Mouse (Mus musculus): Measurements from ENCODE around the gene Sec24b. TPM values are rescaled to one million over a fixed set of nuclear protein-coding genes. Genes with fewer than 3 reads are reported as not detected.
A peak's percentile ranks its signal among the peaks of the same experiment; 100 is the strongest.

Sec24b gene
- total RNA-seq, 2 experiments from 2014 or later: 62.9 to 68.2 TPM

- no peak for DNase-seq
Measured at GRCm38 (mm10) chr3:129979510-129979909, 81.8 kb downstream of the Sec24b start.

GRCm38 (mm10) chr3:129978716-129979115 is 82.6 kb downstream of the Sec24b start:
- no peak for DNase-seq

GRCm38 (mm10) chr3:129976317-129976716 is 85.0 kb downstream of the Sec24b start:
- no peak for DNase-seq

- peak; percentile 8 to 28 for DNase-seq
Measured at GRCm38 (mm10) chr3:129970529-129971515, 90.5 kb downstream of the Sec24b start.

GRCm38 (mm10) chr3:129969432-129970395 is 91.6 kb downstream of the Sec24b start, which contains the start of gene Mcub:
Gene Mcub (minus strand): TSS chr3:129970206.
- peak; percentile 67 to 75 for DNase-seq

GRCm38 (mm10) chr3:129969031-129969430 is 92.3 kb downstream of the Sec24b start:
- no peak for DNase-seq

GRCm38 (mm10) chr3:129967874-129968273 is 93.5 kb downstream of the Sec24b start:
- no peak for DNase-seq

GRCm38 (mm10) chr3:129964681-129965080 is 96.7 kb downstream of the Sec24b start:
- no peak for DNase-seq

GRCm38 (mm10) chr3:129962533-129962932 is 98.8 kb downstream of the Sec24b start:
- no peak for DNase-seq

GRCm38 (mm10) chr3:129953296-129953695 is 108.1 kb downstream of the Sec24b start:
- DNase-seq: no peak

- DNase-seq: no peak
Measured at GRCm38 (mm10) chr3:129949158-129949773, 112.1 kb downstream of the Sec24b start.

- DNase-seq: no peak
Measured at GRCm38 (mm10) chr3:129948359-129948758, 113.0 kb downstream of the Sec24b start.

- no peak for DNase-seq
Measured at GRCm38 (mm10) chr3:129946217-129946914, 115.0 kb downstream of the Sec24b start.

- no peak for DNase-seq
Measured at GRCm38 (mm10) chr3:129943813-129944212, 117.5 kb downstream of the Sec24b start.

- DNase-seq: peak in 1 of 2 experiments; percentile 4
Measured at GRCm38 (mm10) chr3:129941291-129941690, 120.1 kb downstream of the Sec24b start.

GRCm38 (mm10) chr3:129940780-129941179 is 120.6 kb downstream of the Sec24b start:
- DNase-seq: no peak

- DNase-seq: no peak
Measured at GRCm38 (mm10) chr3:129939058-129939457, 122.3 kb downstream of the Sec24b start.

- peak; percentile 39 to 56 for DNase-seq
Measured at GRCm38 (mm10) chr3:129937848-129938247, 123.5 kb downstream of the Sec24b start.

- peak; percentile 27 to 60 for DNase-seq
Measured at GRCm38 (mm10) chr3:129936561-129936960, 124.8 kb downstream of the Sec24b start.

Measured in adrenal gland, postnatal 36 days (tissue).